Mouse (Mus musculus): Measurements from ENCODE around the gene Cdon. TPM values are rescaled to one million over a fixed set of nuclear protein-coding genes. Genes with fewer than 3 reads are reported as not detected.
"Not testable (repeated sequence)": the region's sequence is repeated elsewhere in the genome, so short reads cannot be mapped to it uniquely, and the experiment has no call there.

Gene Cdon
- polyA plus RNA-seq, 1 experiment from 2014 or later, result 10.5 TPM

GRCm38 (mm10) chr9:35430476-35430875 lies 9.5 kb downstream of the Cdon start:
- Histone ChIP-seq H3K9ac (ENCODE audit: low read length) (peak overlapping the region; percentile 35), H3K4me1 (ENCODE audit: control insufficient read depth, insufficient read depth, low read length) (peaks cover 40% of the 10 kb centered on the region), H3K27me3 (replicated peaks; ENCODE audit: control insufficient read depth, insufficient read depth, low read length) (no peaks in the 10 kb centered on the region), H3K9me3 (replicated peaks; ENCODE audit: control insufficient read depth, low read length) (no peaks in the 10 kb centered on the region), H3K27ac (ENCODE audit: low read depth, low read length) (peak overlapping the region; percentile 64; the same call in 1 of the 2 replicates), H3K4me3 (ENCODE audit: low read depth, low read length) (no peak overlapping the region), H3K36me3 (ENCODE audit: control insufficient read depth, insufficient read depth, low read length) (no peaks in the 10 kb centered on the region), H3K4me2 (ENCODE audit: low read length) (peak overlapping the region; percentile 33)
- DNase-seq (ENCODE audit: low spot score) (no peak), ATAC-seq (no peak)
- WGBS, result 55% methylated on average over 8 of the region's 8 CpGs

GRCm38 (mm10) chr9:35431396-35431795 lies 10.5 kb downstream of the Cdon start:
- ATAC-seq (peak; percentile 27; the same call in 1 of the 2 replicates), DNase-seq (ENCODE audit: low spot score) (peak; percentile 72)
- 43% methylated on average over 6 of the region's 6 CpGs for WGBS

GRCm38 (mm10) chr9:35432717-35433297 lies 11.9 kb downstream of the Cdon start:
- 50% methylated on average over 3 of the region's 3 CpGs for WGBS
- not testable (repeated sequence) for H3K36me3 ChIP-seq (ENCODE audit: control insufficient read depth, insufficient read depth, low read length); H3K27ac ChIP-seq (ENCODE audit: low read depth, low read length)

More at GRCm38 (mm10) chr9:35431396-35431795, 10.5 kb downstream of the Cdon start:
- Histone ChIP-seq H3K27me3 (replicated peaks; ENCODE audit: control insufficient read depth, insufficient read depth, low read length) (no peaks in the 10 kb centered on the region), H3K4me3 (ENCODE audit: low read depth, low read length) (no peak overlapping the region), H3K27ac (ENCODE audit: low read depth, low read length) (peak overlapping the region; percentile 65; the same call in 1 of the 2 replicates), H3K9ac (ENCODE audit: low read length) (no peak overlapping the region), H3K36me3 (ENCODE audit: control insufficient read depth, insufficient read depth, low read length) (no peaks in the 10 kb centered on the region), H3K9me3 (replicated peaks; ENCODE audit: control insufficient read depth, low read length) (no peaks in the 10 kb centered on the region), H3K4me1 (ENCODE audit: control insufficient read depth, insufficient read depth, low read length) (peaks cover 42% of the 10 kb centered on the region), H3K4me2 (ENCODE audit: low read length) (peak overlapping the region; percentile 33)

DNA sequence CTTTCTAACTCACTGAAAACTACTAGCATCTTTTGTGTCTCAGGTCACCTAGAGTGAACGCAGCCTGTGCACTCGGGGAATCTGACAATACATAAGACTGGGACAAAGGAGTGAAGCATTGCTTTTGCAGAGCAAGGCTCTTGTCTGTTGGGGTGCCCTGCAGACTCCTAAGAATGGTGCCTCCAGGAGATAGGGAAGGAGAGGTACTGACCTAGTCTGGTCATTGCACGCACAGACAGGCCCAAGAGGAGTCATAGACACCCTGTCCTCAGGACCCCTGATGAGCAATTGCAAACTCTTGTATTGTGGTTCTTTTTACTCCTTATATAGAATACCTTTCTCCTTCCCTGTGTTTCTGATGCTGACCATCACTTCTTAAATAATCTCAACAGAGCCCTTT lies 13.4 kb downstream of the Cdon start:
- no peak overlapping the region for H3K4me3 ChIP-seq (ENCODE audit: low read depth, low read length)
- ATAC-seq (no peak), DNase-seq (ENCODE audit: low spot score) (no peak)
- H3K4me2 ChIP-seq (ENCODE audit: low read length), result peak overlapping the region; percentile 15
- peak overlapping the region; percentile 33; the same call in 1 of the 2 replicates for H3K27ac ChIP-seq (ENCODE audit: low read depth, low read length)
- peak overlapping the region; percentile 25; the same call in 1 of the 2 replicates for H3K9ac ChIP-seq (ENCODE audit: low read length)
- no peaks in the 10 kb centered on the region for H3K9me3 ChIP-seq (replicated peaks; ENCODE audit: control insufficient read depth, low read length)
- no peaks in the 10 kb centered on the region for H3K27me3 ChIP-seq (replicated peaks; ENCODE audit: control insufficient read depth, insufficient read depth, low read length)
- peaks cover 48% of the 10 kb centered on the region for H3K4me1 ChIP-seq (ENCODE audit: control insufficient read depth, insufficient read depth, low read length)
- no peaks in the 10 kb centered on the region for H3K36me3 ChIP-seq (ENCODE audit: control insufficient read depth, insufficient read depth, low read length)
- WGBS, result 16% methylated on average over 3 of the region's 3 CpGs

More at GRCm38 (mm10) chr9:35432717-35433297, 11.9 kb downstream of the Cdon start:
- not testable (repeated sequence) for H3K9me3 ChIP-seq (replicated peaks; ENCODE audit: control insufficient read depth, low read length); ATAC-seq; H3K4me3 ChIP-seq (ENCODE audit: low read depth, low read length); H3K9ac ChIP-seq (ENCODE audit: low read length); DNase-seq (ENCODE audit: low spot score); H3K27me3 ChIP-seq (replicated peaks; ENCODE audit: control insufficient read depth, insufficient read depth, low read length); H3K4me2 ChIP-seq (ENCODE audit: low read length)
- peaks cover 43% of the 10 kb centered on the region for H3K4me1 ChIP-seq (ENCODE audit: control insufficient read depth, insufficient read depth, low read length)

- ATAC-seq, result no peak
- no peak for DNase-seq (ENCODE audit: low spot score)
- no peaks in the 10 kb centered on the region for H3K36me3 ChIP-seq (ENCODE audit: control insufficient read depth, insufficient read depth, low read length)
- no peaks in the 10 kb centered on the region for H3K27me3 ChIP-seq (replicated peaks; ENCODE audit: control insufficient read depth, insufficient read depth, low read length)
- no peak overlapping the region for H3K9ac ChIP-seq (ENCODE audit: low read length)
- no peak overlapping the region for H3K4me3 ChIP-seq (ENCODE audit: low read depth, low read length)
- H3K27ac ChIP-seq (ENCODE audit: low read depth, low read length), result no peak overlapping the region
- 33% methylated on average over 9 of the region's 9 CpGs for WGBS
- H3K4me2 ChIP-seq (ENCODE audit: low read length), result peak overlapping the region; percentile 15
- H3K4me1 ChIP-seq (ENCODE audit: control insufficient read depth, insufficient read depth, low read length), result peaks cover 50% of the 10 kb centered on the region
- H3K9me3 ChIP-seq (replicated peaks; ENCODE audit: control insufficient read depth, low read length), result no peaks in the 10 kb centered on the region
Observed at GRCm38 (mm10) chr9:35435565-35435964, 14.6 kb downstream of the Cdon start.

DNA sequence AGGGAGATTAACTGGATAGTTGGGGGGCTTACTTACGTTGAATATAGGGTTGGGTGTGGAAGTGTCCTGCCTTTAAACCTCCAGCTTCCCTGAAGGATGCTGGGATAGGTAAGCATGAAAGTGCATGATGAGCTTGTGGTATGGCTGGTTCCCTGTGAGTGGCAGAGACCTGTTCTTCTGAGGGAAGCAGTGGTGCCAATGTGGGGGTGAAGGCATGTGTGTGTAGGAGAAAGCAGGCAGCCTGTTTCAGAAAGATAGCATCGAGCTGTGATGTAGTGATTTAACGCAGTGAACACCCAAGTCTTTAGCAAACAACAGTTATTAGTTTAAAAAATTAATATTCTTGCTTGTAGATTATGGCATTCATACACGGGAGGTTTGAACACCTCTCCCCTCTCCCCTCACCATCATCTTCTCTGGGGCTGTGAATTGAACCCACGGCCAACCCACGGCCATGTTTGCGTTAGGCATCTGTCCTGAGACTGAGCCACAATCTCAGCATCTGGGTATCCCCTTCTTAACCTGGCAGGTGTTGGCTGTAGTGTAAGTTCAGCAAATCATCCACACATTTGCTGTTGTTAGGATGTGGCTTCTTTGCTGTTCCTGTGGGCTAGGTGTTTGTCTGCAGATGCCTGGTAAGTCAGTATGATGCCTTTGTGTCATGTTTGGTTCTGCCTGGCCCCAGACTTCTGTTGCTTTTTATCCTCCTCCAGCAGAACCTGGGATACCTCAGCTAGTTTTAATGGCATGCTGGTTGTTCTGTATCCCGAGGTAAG lies 17.5 kb downstream of the Cdon start:
- ATAC-seq (no peak), DNase-seq (ENCODE audit: low spot score) (no peak)
- no peak overlapping the region for H3K9ac ChIP-seq (ENCODE audit: low read length)
- 73% methylated on average over 8 of the region's 8 CpGs for WGBS
- no peaks in the 10 kb centered on the region for H3K9me3 ChIP-seq (replicated peaks; ENCODE audit: control insufficient read depth, low read length)
- H3K27me3 ChIP-seq (replicated peaks; ENCODE audit: control insufficient read depth, insufficient read depth, low read length), result no peaks in the 10 kb centered on the region
- no peak overlapping the region for H3K27ac ChIP-seq (ENCODE audit: low read depth, low read length)
- H3K36me3 ChIP-seq (ENCODE audit: control insufficient read depth, insufficient read depth, low read length), result no peaks in the 10 kb centered on the region
- H3K4me3 ChIP-seq (ENCODE audit: low read depth, low read length), result no peak overlapping the region
- peaks cover 46% of the 10 kb centered on the region for H3K4me1 ChIP-seq (ENCODE audit: control insufficient read depth, insufficient read depth, low read length)
- no peak overlapping the region for H3K4me2 ChIP-seq (ENCODE audit: low read length)

GRCm38 (mm10) chr9:35439062-35439442 lies 18.1 kb downstream of the Cdon start:
- Histone ChIP-seq H3K9me3 (replicated peaks; ENCODE audit: control insufficient read depth, low read length) (no peaks in the 10 kb centered on the region), H3K27me3 (replicated peaks; ENCODE audit: control insufficient read depth, insufficient read depth, low read length) (no peaks in the 10 kb centered on the region), H3K36me3 (ENCODE audit: control insufficient read depth, insufficient read depth, low read length) (no peaks in the 10 kb centered on the region), H3K4me2 (ENCODE audit: low read length) (no peak overlapping the region), H3K27ac (ENCODE audit: low read depth, low read length) (no peak overlapping the region), H3K4me3 (ENCODE audit: low read depth, low read length) (no peak overlapping the region), H3K4me1 (ENCODE audit: control insufficient read depth, insufficient read depth, low read length) (peaks cover 45% of the 10 kb centered on the region), H3K9ac (ENCODE audit: low read length) (no peak overlapping the region)
- DNase-seq (ENCODE audit: low spot score) (peak; percentile 67), ATAC-seq (no peak)
- WGBS, result 48% methylated on average over 6 of the region's 6 CpGs

GRCm38 (mm10) chr9:35439754-35440153 lies 18.8 kb downstream of the Cdon start:
- H3K4me2 ChIP-seq (ENCODE audit: low read length), result no peak overlapping the region
- DNase-seq (ENCODE audit: low spot score) (no peak), ATAC-seq (no peak)
- H3K27ac ChIP-seq (ENCODE audit: low read depth, low read length), result no peak overlapping the region
- no peaks in the 10 kb centered on the region for H3K27me3 ChIP-seq (replicated peaks; ENCODE audit: control insufficient read depth, insufficient read depth, low read length)
- no peak overlapping the region for H3K4me3 ChIP-seq (ENCODE audit: low read depth, low read length)
- H3K9ac ChIP-seq (ENCODE audit: low read length), result no peak overlapping the region
- H3K4me1 ChIP-seq (ENCODE audit: control insufficient read depth, insufficient read depth, low read length), result peaks cover 40% of the 10 kb centered on the region
- H3K36me3 ChIP-seq (ENCODE audit: control insufficient read depth, insufficient read depth, low read length), result no peaks in the 10 kb centered on the region
- no peaks in the 10 kb centered on the region for H3K9me3 ChIP-seq (replicated peaks; ENCODE audit: control insufficient read depth, low read length)

GRCm38 (mm10) chr9:35442476-35442875 lies 21.5 kb downstream of the Cdon start:
- Histone ChIP-seq H3K9me3 (replicated peaks; ENCODE audit: control insufficient read depth, low read length) (no peaks in the 10 kb centered on the region), H3K4me3 (ENCODE audit: low read depth, low read length) (no peak overlapping the region), H3K27me3 (replicated peaks; ENCODE audit: control insufficient read depth, insufficient read depth, low read length) (no peaks in the 10 kb centered on the region), H3K9ac (ENCODE audit: low read length) (no peak overlapping the region), H3K36me3 (ENCODE audit: control insufficient read depth, insufficient read depth, low read length) (peaks cover 6% of the 10 kb centered on the region; the same call in 1 of the 2 replicates), H3K27ac (ENCODE audit: low read depth, low read length) (no peak overlapping the region), H3K4me2 (ENCODE audit: low read length) (no peak overlapping the region), H3K4me1 (ENCODE audit: control insufficient read depth, insufficient read depth, low read length) (peaks cover 28% of the 10 kb centered on the region)
- WGBS, result 3% methylated on average over 5 of the region's 5 CpGs
- no peak for DNase-seq (ENCODE audit: low spot score)
- ATAC-seq, result peak; percentile 55
